Comparison of ENCODE assay signal across 9 mouse cellular contexts in genomic region chr3:119154604-119155444, GRCm38 (mm10).
DNase-seq lines count a peak whose midpoint lies in the region; ATAC-seq and TF ChIP-seq lines count a peak whose summit lies in the region.
"Had no signal": no experiment of that assay in that cellular context is flagged by ENCODE, and none has a peak within 500 bp of the region (broad histone marks: within the 10 kb centered on the region; RNA-seq: fewer than 3 reads in every experiment).

No protein-coding gene starts in this region.

- peak overlapping the region; percentile 69 for H3K27ac ChIP-seq in forebrain, embryonic 15.5 days (replicated peaks)
- H3K27ac ChIP-seq in midbrain, embryonic 16.5 days (ENCODE audit: low read length) = peak overlapping the region; percentile 71
- H3K27ac ChIP-seq in lung, postnatal 0 days (ENCODE audit: low read length) = no peak overlapping the region

- no peaks in the 10 kb centered on the region for H3K9me3 ChIP-seq in forebrain, embryonic 15.5 days
- no peaks in the 10 kb centered on the region for H3K9me3 ChIP-seq in midbrain, embryonic 16.5 days (replicated peaks; ENCODE audit: control insufficient read depth, low read length, poor library complexity, severe bottlenecking)
- no peaks in the 10 kb centered on the region for H3K9me3 ChIP-seq in lung, postnatal 0 days (ENCODE audit: low read length)

- DNase-seq in kidney, postnatal 4 days = peak; percentile 12 to 15
- DNase-seq in kidney, postnatal 25 days = no peak
- DNase-seq in embryo, embryonic 11 days = peak; percentile 62
- no peak for DNase-seq in lung, postnatal 0 days (ENCODE audit: low spot score)
- DNase-seq in T-cell, adult 2 months (ENCODE audit: low spot score) = no peak
- no peak for DNase-seq in frontal cortex, postnatal 14 days (ENCODE audit: low spot score in 2 of 2)

- ATAC-seq in forebrain, embryonic 15.5 days (replicated peaks) = peak; percentile 94
- ATAC-seq in midbrain, embryonic 16.5 days = peak; percentile 88
- no peak for ATAC-seq in lung, postnatal 0 days
- ATAC-seq: intestine, embryonic 16.5 days had no signal

- H3K4me1 ChIP-seq in forebrain, embryonic 15.5 days = peaks cover 11% of the 10 kb centered on the region
- H3K4me1 ChIP-seq in midbrain, embryonic 16.5 days (ENCODE audit: control insufficient read depth, insufficient read depth, low read length) = peaks cover 13% of the 10 kb centered on the region
- H3K4me1 ChIP-seq in lung, postnatal 0 days (ENCODE audit: insufficient read depth, low read depth, low read length) = no peaks in the 10 kb centered on the region

- H3K4me3 ChIP-seq in forebrain, embryonic 15.5 days = peak overlapping the region; percentile 29
- H3K4me3 ChIP-seq in midbrain, embryonic 16.5 days (ENCODE audit: low read depth, low read length) = peak overlapping the region; percentile 37
- H3K4me3 ChIP-seq in lung, postnatal 0 days (ENCODE audit: low read depth, low read length) = no peak overlapping the region

- TF ChIP-seq CTCF in lung, postnatal 0 days (IDR thresholded peaks at IDR 0.05) = no peak

- no peaks in the 10 kb centered on the region for H3K27me3 ChIP-seq in forebrain, embryonic 15.5 days
- no peaks in the 10 kb centered on the region for H3K27me3 ChIP-seq in midbrain, embryonic 16.5 days (ENCODE audit: control insufficient read depth, insufficient read depth, low read depth, low read length)
- no peaks in the 10 kb centered on the region for H3K27me3 ChIP-seq in lung, postnatal 0 days (replicated peaks; ENCODE audit: insufficient read depth, low read length)

- H3K9ac ChIP-seq in forebrain, embryonic 15.5 days (replicated peaks) = peak overlapping the region; percentile 18
- H3K9ac ChIP-seq in midbrain, embryonic 16.5 days (ENCODE audit: low read depth, low read length) = peak overlapping the region; percentile 45
- no peak overlapping the region for H3K9ac ChIP-seq in lung, postnatal 0 days (replicated peaks; ENCODE audit: low read depth)

- H3K36me3 ChIP-seq in forebrain, embryonic 15.5 days = no peaks in the 10 kb centered on the region
- H3K36me3 ChIP-seq in midbrain, embryonic 16.5 days (ENCODE audit: control insufficient read depth, insufficient read depth, low read length) = no peaks in the 10 kb centered on the region
- no peaks in the 10 kb centered on the region for H3K36me3 ChIP-seq in lung, postnatal 0 days (ENCODE audit: insufficient read depth, low read length)

- WGBS in forebrain, embryonic 15.5 days = 4% methylated on average over 17 of the region's 17 CpGs
- 4% methylated on average over 17 of the region's 17 CpGs for WGBS in midbrain, embryonic 16.5 days
- WGBS in lung, postnatal 0 days = 46% methylated on average over 17 of the region's 17 CpGs

- peak overlapping the region; percentile 47 for H3K4me2 ChIP-seq in forebrain, embryonic 15.5 days (replicated peaks)
- peak overlapping the region; percentile 72 for H3K4me2 ChIP-seq in midbrain, embryonic 16.5 days (ENCODE audit: low read length)
- H3K4me2 ChIP-seq in lung, postnatal 0 days (replicated peaks; ENCODE audit: low read depth, low read length) = no peak overlapping the region

- TF ChIP-seq EP300 in lung, postnatal 0 days (IDR thresholded peaks at IDR 0.05) = no peak

Comparison
In these comparisons a context has a peak if more than half of its experiments do, and no peak if none do; other contexts are left out.
1. DNase-seq: peak in kidney, postnatal 4 days (2 of 2) and embryo, embryonic 11 days (single experiment); none in kidney, postnatal 25 days (0 of 2), lung, postnatal 0 days (single experiment), T-cell, adult 2 months (single experiment) and frontal cortex, postnatal 14 days (0 of 2).